Mouse (Mus musculus): Measurements from ENCODE around the gene Olfr1356. TPM values are rescaled to one million over a fixed set of nuclear protein-coding genes. Genes with fewer than 3 reads are reported as not detected.
"Not testable (repeated sequence)": the region's sequence is repeated elsewhere in the genome, so short reads cannot be mapped to it uniquely, and the experiment has no call there.

The Olfr1356 gene
- polyA plus RNA-seq (2015; fragmentation: Nextera tagmentation; extraction: Ambion mirVana) = not detected in 2 replicates

- no peaks in the 10 kb centered on the region for H3K9me3 ChIP-seq (replicated peaks)
Observed at GRCm38 (mm10) chr10:78852066-78852465, at the start of gene Olfr1356. Olfr1356 (minus strand) TSS chr10:78852166.

DNA sequence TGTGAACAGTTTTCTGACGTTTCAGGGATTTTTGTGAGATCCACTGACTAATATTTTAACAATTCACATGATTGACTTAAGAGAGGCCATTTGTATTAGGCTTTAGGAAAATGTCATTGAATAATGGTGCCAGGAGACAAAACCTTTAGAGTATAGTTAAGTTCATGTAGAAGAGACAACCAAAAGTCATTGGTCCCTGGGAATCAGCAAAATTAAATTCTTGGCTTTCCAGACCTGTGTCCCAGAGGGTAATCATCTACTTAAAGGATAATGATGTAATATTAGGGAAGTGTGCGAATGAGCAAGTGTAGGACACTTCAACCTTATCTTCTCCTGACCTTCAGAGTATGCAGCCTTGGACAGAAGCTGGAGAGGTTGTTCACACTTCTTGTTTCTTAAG lies 23.3 kb upstream of the Olfr1356 start, which contains the start of gene Olfr1355:
Gene Olfr1355, plus strand, starts transcription at position 301 of the 400 bp plus-strand sequence.
- Histone ChIP-seq H3K36me3 (no peaks in the 10 kb centered on the region), H3K4me2 (no peak within 1 kb of the TSS), H3K9ac (no peak within 1 kb of the TSS), H3K4me1 (no peaks in the 10 kb centered on the region), H3K9me3 (replicated peaks) (no peaks in the 10 kb centered on the region; the same call in 1 of the 2 replicates), H3K27me3 (no peaks in the 10 kb centered on the region), H3K27ac (no peak within 1 kb of the TSS), H3K4me3 (replicated peaks) (no peak within 1 kb of the TSS)
- 71% methylated on average over 2 of the region's 2 CpGs for WGBS
- no peak for ATAC-seq (replicated peaks; ENCODE audit: low FRiP score)

More at GRCm38 (mm10) chr10:78852066-78852465, at the start of gene Olfr1356:
- H3K36me3 ChIP-seq = no peaks in the 10 kb centered on the region
- WGBS = 81% methylated on average over 2 of the region's 2 CpGs
- no peak within 1 kb of the TSS for H3K4me2 ChIP-seq
- ATAC-seq (replicated peaks; ENCODE audit: low FRiP score) = no peak
- no peak within 1 kb of the TSS for H3K9ac ChIP-seq
- H3K4me1 ChIP-seq = no peaks in the 10 kb centered on the region
- H3K4me3 ChIP-seq (replicated peaks) = no peak within 1 kb of the TSS
- H3K27ac ChIP-seq = no peak within 1 kb of the TSS
- no peaks in the 10 kb centered on the region for H3K27me3 ChIP-seq

DNA sequence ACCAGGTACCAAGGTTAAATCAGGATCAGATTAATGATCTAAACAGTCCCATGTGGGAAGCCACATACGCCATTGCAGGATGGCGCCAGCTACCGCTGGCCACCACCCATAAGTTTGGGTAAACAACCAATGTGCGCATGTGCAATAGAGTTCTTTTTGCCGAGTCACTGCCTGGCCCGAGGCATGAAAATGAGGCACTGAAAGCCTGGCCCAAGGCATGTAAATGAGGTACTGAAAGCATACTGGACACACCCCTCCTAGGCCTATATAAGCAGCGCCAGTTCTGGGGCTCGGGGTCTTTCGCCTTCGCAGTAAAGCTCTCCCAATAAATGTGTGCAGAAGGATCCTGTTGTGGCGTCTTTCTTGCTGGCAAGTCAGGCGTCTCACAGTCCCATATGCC lies 11.5 kb downstream of the Olfr1356 start:
- H3K4me2 ChIP-seq; H3K9me3 ChIP-seq (replicated peaks); H3K27me3 ChIP-seq; H3K36me3 ChIP-seq; H3K4me3 ChIP-seq (replicated peaks); H3K4me1 ChIP-seq; H3K9ac ChIP-seq; ATAC-seq (replicated peaks; ENCODE audit: low FRiP score); H3K27ac ChIP-seq: not testable (repeated sequence)
- WGBS = 96% methylated on average over 12 of the region's 12 CpGs

DNA sequence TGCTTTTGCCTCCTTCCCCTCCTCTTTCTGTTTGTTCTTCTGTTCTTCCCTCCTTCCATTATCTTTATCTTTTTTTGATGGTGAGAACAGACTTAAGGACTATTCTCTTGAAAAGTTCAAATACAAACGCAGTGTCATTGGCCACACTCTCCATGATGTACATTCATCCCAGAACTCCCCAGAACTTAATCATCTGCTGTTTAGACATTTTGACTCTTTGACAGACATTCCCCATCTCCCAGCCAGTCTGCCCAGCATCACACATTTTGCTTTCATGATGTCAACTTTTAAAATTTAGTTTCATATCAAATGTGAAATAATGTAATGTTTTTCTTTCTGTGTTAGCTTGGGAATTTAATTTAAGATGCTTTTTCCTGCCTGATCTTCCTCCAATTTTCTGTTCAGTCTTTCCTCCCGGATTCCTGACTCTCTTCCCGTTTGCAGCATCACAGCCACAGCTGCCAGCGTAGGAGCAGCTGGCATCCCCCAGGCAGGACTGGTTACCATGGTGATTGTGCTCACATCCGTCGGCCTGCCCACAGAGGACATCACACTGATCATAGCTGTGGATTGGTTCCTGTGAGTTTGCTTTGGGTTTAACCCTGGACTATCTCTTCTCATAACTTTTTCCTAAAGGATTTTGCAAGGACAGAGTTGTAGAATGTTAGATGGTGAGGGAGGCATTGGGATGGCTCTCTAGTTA lies 39.5 kb downstream of the Olfr1356 start:
- no peaks in the 10 kb centered on the region for H3K4me1 ChIP-seq

GRCm38 (mm10) chr10:78801449-78801848 lies 50.5 kb downstream of the Olfr1356 start:
- Histone ChIP-seq H3K27me3 (no peaks in the 10 kb centered on the region), H3K9ac (no peak overlapping the region), H3K27ac (no peak overlapping the region), H3K4me3 (replicated peaks) (no peak overlapping the region), H3K4me2 (no peak overlapping the region), H3K36me3 (no peaks in the 10 kb centered on the region), H3K9me3 (replicated peaks) (no peaks in the 10 kb centered on the region), H3K4me1 (no peaks in the 10 kb centered on the region)
- ATAC-seq (replicated peaks; ENCODE audit: low FRiP score) = no peak
- WGBS = 82% methylated on average over 2 of the region's 2 CpGs

More for the DNA sequence above, 39.5 kb downstream of the Olfr1356 start:
- Histone ChIP-seq H3K27ac (no peak overlapping the region), H3K4me2 (no peak overlapping the region), H3K9me3 (replicated peaks) (no peaks in the 10 kb centered on the region), H3K36me3 (no peaks in the 10 kb centered on the region), H3K27me3 (no peaks in the 10 kb centered on the region), H3K4me3 (replicated peaks) (no peak overlapping the region), H3K9ac (no peak overlapping the region)
- no peak for ATAC-seq (replicated peaks; ENCODE audit: low FRiP score)
- 62% methylated on average over 6 of the region's 6 CpGs for WGBS

Other genes with a start within 250 kb of the Olfr1356 start
- gene Olfr1357, start 234.1 kb downstream of the Olfr1356 start, polyA plus RNA-seq (2015; fragmentation: Nextera tagmentation; extraction: Ambion mirVana) = not detected in 2 replicates
- 0.27 TPM in 1 of 2 replicates, not detected in the other for gene Casp14, start 133.9 kb downstream of the Olfr1356 start, polyA plus RNA-seq (2015; fragmentation: Nextera tagmentation; extraction: Ambion mirVana)
- gene Ccdc105, start 99.1 kb downstream of the Olfr1356 start, polyA plus RNA-seq (2015; fragmentation: Nextera tagmentation; extraction: Ambion mirVana) = not detected in 2 replicates
- 0.49 and 0.81 TPM in 2 replicates for gene Slc1a6, start 71.7 kb downstream of the Olfr1356 start, polyA plus RNA-seq (2015; fragmentation: Nextera tagmentation; extraction: Ambion mirVana)
- gene Olfr1355, start 23.4 kb upstream of the Olfr1356 start, polyA plus RNA-seq (2015; fragmentation: Nextera tagmentation; extraction: Ambion mirVana) = not detected in 2 replicates
- gene Olfr1354, start 61.0 kb upstream of the Olfr1356 start, polyA plus RNA-seq (2015; fragmentation: Nextera tagmentation; extraction: Ambion mirVana) = not detected in 2 replicates
- not detected in 2 replicates for gene Olfr8, start 98.5 kb upstream of the Olfr1356 start, polyA plus RNA-seq (2015; fragmentation: Nextera tagmentation; extraction: Ambion mirVana)
- gene Olfr1353, start 111.1 kb upstream of the Olfr1356 start, polyA plus RNA-seq (2015; fragmentation: Nextera tagmentation; extraction: Ambion mirVana) = not detected in 2 replicates
- gene Olfr1352, start 128.9 kb upstream of the Olfr1356 start, polyA plus RNA-seq (2015; fragmentation: Nextera tagmentation; extraction: Ambion mirVana) = not detected in 2 replicates
- not detected in 2 replicates for gene Olfr1351, start 160.3 kb upstream of the Olfr1356 start, polyA plus RNA-seq (2015; fragmentation: Nextera tagmentation; extraction: Ambion mirVana)
- gene Olfr57, start 176.6 kb upstream of the Olfr1356 start, polyA plus RNA-seq (2015; fragmentation: Nextera tagmentation; extraction: Ambion mirVana) = 0.17 TPM in 1 of 2 replicates, not detected in the other
- 27.7 and 27.9 TPM in 2 replicates for gene 2610008E11Rik, start 245.4 kb upstream of the Olfr1356 start, polyA plus RNA-seq (2015; fragmentation: Nextera tagmentation; extraction: Ambion mirVana)